Mouse (Mus musculus) neural tube, embryonic 11.5 days (tissue): ENCODE results near the gene Myom3. TPM values are rescaled to one million over a fixed set of nuclear protein-coding genes. Genes with fewer than 3 reads are reported as not detected.

ENCODE experiments used
- ATAC-seq: fragments of 200-750 bp; cut with Nextera tagmentation; 2 replicates; pipeline ENCODE4 v1.8.0; 2017; ENCODE audit warnings: moderate number of reproducible peaks, mild to moderate bottlenecking, moderate TSS enrichment, moderate library complexity; ENCODE audit not compliant: insufficient read depth, low FRiP score, low TSS enrichment
- DNase-seq: peaks from one replicate; pipeline ENCODE4 v3.0.0-alpha.2; 2015; ENCODE audit warnings: low spot score
- H3K27ac ChIP-seq: fragments of 300-500 bp; sonication (generic); 2 replicates; pipeline ENCODE4 v1.5.1; 2014; ENCODE audit warnings: low read depth, mild to moderate bottlenecking, low read length
- H3K27me3 ChIP-seq: fragments of 300-500 bp; sonication (generic); 2 replicates; pipeline ENCODE4 v1.6.1; 2014; ENCODE audit warnings: mild to moderate bottlenecking, low read length, mixed read lengths; ENCODE audit not compliant: control insufficient read depth, insufficient read depth
- H3K36me3 ChIP-seq: fragments of 300-500 bp; sonication (generic); 2 replicates; pipeline ENCODE4 v1.6.1; 2014; ENCODE audit warnings: mild to moderate bottlenecking, low read length, moderate library complexity, mixed read lengths; ENCODE audit not compliant: control insufficient read depth, insufficient read depth
- H3K4me1 ChIP-seq: fragments of 300-500 bp; sonication (generic); 2 replicates; pipeline ENCODE4 v1.6.1; 2014; ENCODE audit warnings: low read length, mixed read lengths; ENCODE audit not compliant: control insufficient read depth, insufficient read depth
- H3K4me2 ChIP-seq: fragments of 300-500 bp; sonication (generic); 2 replicates; pipeline ENCODE4 v1.6.1; 2014; ENCODE audit warnings: low read depth, mild to moderate bottlenecking, moderate library complexity
- H3K4me3 ChIP-seq: fragments of 300-500 bp; sonication (generic); 2 replicates; pipeline ENCODE4 v1.5.1; 2014; ENCODE audit warnings: low read depth, low read length
- H3K9ac ChIP-seq: fragments of 300-500 bp; sonication (generic); 2 replicates; pipeline ENCODE4 v1.6.1; 2014; ENCODE audit warnings: mild to moderate bottlenecking, low read length
- H3K9me3 ChIP-seq: fragments of 300-500 bp; sonication (generic); 2 replicates; pipeline ENCODE4 v1.6.1; 2016; ENCODE audit warnings: low read length; ENCODE audit not compliant: control insufficient read depth
- WGBS: fragments of 180-500 bp; shearing (Covaris S2); extraction: QIAGEN DNeasy Blood & Tissue Kit; methylation state at CpG from one replicate; pipeline ENCODE4 v1.1.7; 2014; 5-methylcytosine and 5-hydroxymethylcytosine counted together
- polyA plus RNA-seq: library from polyadenylated mRNA; unstranded; fragments of >200 nt; fragmentation: Nextera tagmentation; extraction: Ambion mirVana; gene quantifications from 2 replicates; pipeline ENCODE4 v1.2.1, GENCODE M21; 2014

The Myom3 gene
- polyA plus RNA-seq, 1 experiment from 2014 or later = 0.62 TPM

GRCm38 (mm10) chr4:135851942-135852341 is 92.4 kb downstream of the Myom3 start:
- ATAC-seq (no peak), DNase-seq (no peak)
- Histone ChIP-seq H3K36me3 (no peaks in the 10 kb centered on the region), H3K4me1 (0 out of 2 replicates have a peak, but pooled peaks cover 9% of the 10 kb centered on the region), H3K9ac (no peak overlapping the region), H3K4me3 (no peak overlapping the region), H3K27me3 (no peaks in the 10 kb centered on the region), H3K9me3 (no peaks in the 10 kb centered on the region), H3K4me2 (no peak overlapping the region), H3K27ac (no peak overlapping the region)
- whole genome bisulfite sequencing = 85% methylated on average over 9 of the region's 9 CpGs

GRCm38 (mm10) chr4:135853987-135854546 is 94.6 kb downstream of the Myom3 start:
- no peak for ATAC-seq
- Histone ChIP-seq H3K4me2 (no peak overlapping the region), H3K9me3 (no peaks in the 10 kb centered on the region), H3K27me3 (no peaks in the 10 kb centered on the region), H3K4me3 (no peak overlapping the region), H3K36me3 (no peaks in the 10 kb centered on the region), H3K27ac (no peak overlapping the region), H3K9ac (no peak overlapping the region; the same call in 1 of the 2 replicates), H3K4me1 (peaks cover 22% of the 10 kb centered on the region; the same call in 1 of the 2 replicates)
- 94% methylated on average over 14 of the region's 14 CpGs for WGBS
- DNase-seq = no peak

- H3K4me3 ChIP-seq = no peak overlapping the region
- H3K9ac ChIP-seq = peak overlapping the region; percentile 97
- no peak for ATAC-seq
- H3K36me3 ChIP-seq = 0 out of 2 replicates have a peak, but pooled peaks cover 2% of the 10 kb centered on the region
- H3K4me1 ChIP-seq = peaks cover 22% of the 10 kb centered on the region; the same call in 1 of the 2 replicates
- H3K4me2 ChIP-seq = peak overlapping the region; percentile 89; the same call in 1 of the 2 replicates
- no peak for DNase-seq
- WGBS = 77% methylated on average over 11 of the region's 11 CpGs
- no peaks in the 10 kb centered on the region for H3K27me3 ChIP-seq
- no peaks in the 10 kb centered on the region for H3K9me3 ChIP-seq
- no peak overlapping the region for H3K27ac ChIP-seq
These were observed 95.1 kb downstream of the Myom3 start for GRCm38 (mm10) chr4:135854630-135855029.

- ATAC-seq = no peak
- H3K4me1 ChIP-seq = peaks cover 22% of the 10 kb centered on the region; the same call in 1 of the 2 replicates
These were observed 95.6 kb downstream of the Myom3 start for GRCm38 (mm10) chr4:135855080-135855479.

GRCm38 (mm10) chr4:135855536-135856222 is 96.2 kb downstream of the Myom3 start, which contains the start of gene Srsf10:
TSS of gene Srsf10 (plus strand) at chr4:135855747.
- ATAC-seq (peak; percentile 95), DNase-seq (peak; percentile 100)
- peak within 1 kb of the TSS; percentile 98 for H3K4me3 ChIP-seq
- WGBS = under 1% methylated on average over 66 of the region's 67 CpGs
- peaks cover 18% of the 10 kb centered on the region; the same call in 1 of the 2 replicates for H3K4me1 ChIP-seq
- peak within 1 kb of the TSS; percentile 99 for H3K27ac ChIP-seq
- peak within 1 kb of the TSS; percentile 89 for H3K4me2 ChIP-seq
- 0 out of 2 replicates have a peak, but pooled peaks cover 2% of the 10 kb centered on the region for H3K36me3 ChIP-seq
- H3K27me3 ChIP-seq = no peaks in the 10 kb centered on the region
- H3K9ac ChIP-seq = peak within 1 kb of the TSS; percentile 98
- H3K9me3 ChIP-seq = no peaks in the 10 kb centered on the region

More at GRCm38 (mm10) chr4:135855080-135855479, 95.6 kb downstream of the Myom3 start:
- Histone ChIP-seq H3K27me3 (no peaks in the 10 kb centered on the region), H3K36me3 (0 out of 2 replicates have a peak, but pooled peaks cover 2% of the 10 kb centered on the region), H3K27ac (peak overlapping the region; percentile 99), H3K9me3 (no peaks in the 10 kb centered on the region), H3K9ac (peak overlapping the region; percentile 97), H3K4me2 (peak overlapping the region; percentile 89), H3K4me3 (peak overlapping the region; percentile 98)
- no peak for DNase-seq
- 7% methylated on average over 6 of the region's 6 CpGs for WGBS

GRCm38 (mm10) chr4:135856223-135857091 is 96.9 kb downstream of the Myom3 start:
- WGBS = under 1% methylated on average over 86 of the region's 91 CpGs
- peak; percentile 81 for DNase-seq
- Histone ChIP-seq H3K4me2 (peak overlapping the region; percentile 74), H3K9me3 (no peaks in the 10 kb centered on the region), H3K36me3 (0 out of 2 replicates have a peak, but pooled peaks cover 2% of the 10 kb centered on the region), H3K27ac (peak overlapping the region; percentile 99), H3K4me3 (peak overlapping the region; percentile 98), H3K4me1 (peaks cover 16% of the 10 kb centered on the region; the same call in 1 of the 2 replicates), H3K9ac (peak overlapping the region; percentile 98), H3K27me3 (no peaks in the 10 kb centered on the region)
- peak; percentile 72 for ATAC-seq

GRCm38 (mm10) chr4:135857597-135858186 is 98.2 kb downstream of the Myom3 start:
- Histone ChIP-seq H3K4me3 (peak overlapping the region; percentile 98), H3K27ac (no peak overlapping the region), H3K36me3 (0 out of 2 replicates have a peak, but pooled peaks cover 2% of the 10 kb centered on the region), H3K9ac (peak overlapping the region; percentile 58), H3K9me3 (no peaks in the 10 kb centered on the region), H3K27me3 (no peaks in the 10 kb centered on the region), H3K4me2 (peak overlapping the region; percentile 74), H3K4me1 (peaks cover 16% of the 10 kb centered on the region; the same call in 1 of the 2 replicates)
- ATAC-seq (no peak), DNase-seq (no peak)
- WGBS = 9% methylated on average over 7 of the region's 7 CpGs
